Mouse (Mus musculus): ENCODE measurements around the gene Ropn1l.

- TF ChIP-seq GATA1 (IDR thresholded peaks at IDR 0.05; ENCODE audit: borderline replicate concordance, low read length): no peak
- TF ChIP-seq FLI1 (IDR thresholded peaks at IDR 0.05; ENCODE audit: low read length): no peak
Observed at GRCm38 (mm10) chr15:31452336-31453097, 1.0 kb downstream of the Ropn1l start.

Measured in megakaryocyte, embryonic 14.5 days (primary cell).